Mouse (Mus musculus) hindbrain, embryonic 12.5 days (tissue): ENCODE data around the gene Milr1. TPM values are rescaled to one million over a fixed set of nuclear protein-coding genes. Genes with fewer than 3 reads are reported as not detected.
"Not testable (repeated sequence)": the region's sequence is repeated elsewhere in the genome, so short reads cannot be mapped to it uniquely, and the experiment has no call there.

Experiments
- ATAC-seq: fragments of 200-750 bp; cut with Nextera tagmentation; 2 replicates; pipeline ENCODE4 v1.8.0; 2017; ENCODE audit warnings: moderate TSS enrichment; ENCODE audit not compliant: low FRiP score
- H3K27ac ChIP-seq: fragments of 300-500 bp; sonication (generic); 2 replicates; pipeline ENCODE4 v1.5.1; 2016; ENCODE audit warnings: mild to moderate bottlenecking
- H3K27me3 ChIP-seq: fragments of 300-500 bp; sonication (generic); 2 replicates; pipeline ENCODE4 v1.6.1; 2016; ENCODE audit warnings: mild to moderate bottlenecking
- H3K36me3 ChIP-seq: fragments of 300-500 bp; sonication (generic); 2 replicates; pipeline ENCODE4 v1.6.1; 2016; ENCODE audit warnings: mild to moderate bottlenecking
- H3K4me1 ChIP-seq: fragments of 300-500 bp; sonication (generic); 2 replicates; pipeline ENCODE4 v1.6.1; 2016
- H3K4me2 ChIP-seq: fragments of 300-500 bp; sonication (generic); replicated peaks from 2 replicates; pipeline ENCODE4 v1.6.1; 2016; ENCODE audit warnings: mild to moderate bottlenecking
- H3K4me3 ChIP-seq: fragments of 300-500 bp; sonication (generic); 2 replicates; pipeline ENCODE4 v1.5.1; 2016; ENCODE audit warnings: mild to moderate bottlenecking
- H3K9ac ChIP-seq: fragments of 300-500 bp; sonication (generic); 2 replicates; pipeline ENCODE4 v1.6.1; 2016; ENCODE audit warnings: mild to moderate bottlenecking, moderate library complexity
- H3K9me3 ChIP-seq: fragments of 300-500 bp; sonication (generic); replicated peaks from 2 replicates; pipeline ENCODE4 v1.6.1; 2016; ENCODE audit warnings: mild to moderate bottlenecking
- WGBS: fragments of 180-500 bp; shearing (Covaris S2); methylation state at CpG from one replicate; pipeline ENCODE4 v1.1.7; 2016; 5-methylcytosine and 5-hydroxymethylcytosine counted together
- polyA plus RNA-seq: library from polyadenylated mRNA; unstranded; fragments of >200 nt; fragmentation: Nextera tagmentation; extraction: Ambion mirVana; gene quantifications from 2 replicates; pipeline ENCODE4 v1.2.1, GENCODE M21; 2016

Milr1 gene
- polyA plus RNA-seq, 1 experiment from 2014 or later, result 1.0 TPM

DNA sequence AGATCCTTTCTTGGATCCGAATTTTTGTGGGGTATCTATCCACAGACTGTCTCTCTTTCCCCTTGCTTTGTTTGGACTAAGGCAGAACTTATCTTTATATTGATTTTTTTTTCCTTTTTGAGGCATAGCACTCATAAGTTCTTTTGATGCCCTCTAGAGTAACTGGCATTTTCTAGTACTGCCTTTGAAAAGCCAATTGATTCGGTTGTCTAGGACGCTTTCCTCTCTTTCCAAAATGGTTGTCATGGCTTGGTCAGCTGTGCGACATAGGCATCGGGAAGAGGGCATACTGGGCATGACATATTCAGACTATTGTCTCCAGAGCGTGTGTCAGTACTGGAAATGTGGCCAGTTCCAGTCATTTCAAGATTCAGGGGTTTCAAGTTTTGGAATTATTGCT, 38.6 kb downstream of the Milr1 start:
- H3K9me3 ChIP-seq, result no peaks in the 10 kb centered on the region
- H3K27ac ChIP-seq, result peak overlapping the region; percentile 98
- no peak for ATAC-seq
- H3K36me3 ChIP-seq, result peaks cover 34% of the 10 kb centered on the region
- H3K4me1 ChIP-seq, result peaks cover 18% of the 10 kb centered on the region
- H3K4me3 ChIP-seq, result peak overlapping the region; percentile 95
- H3K9ac ChIP-seq, result peak overlapping the region; percentile 99
- H3K27me3 ChIP-seq, result no peaks in the 10 kb centered on the region
- peak overlapping the region; percentile 77 for H3K4me2 ChIP-seq
- WGBS, result 2% methylated on average over 6 of the region's 6 CpGs

DNA sequence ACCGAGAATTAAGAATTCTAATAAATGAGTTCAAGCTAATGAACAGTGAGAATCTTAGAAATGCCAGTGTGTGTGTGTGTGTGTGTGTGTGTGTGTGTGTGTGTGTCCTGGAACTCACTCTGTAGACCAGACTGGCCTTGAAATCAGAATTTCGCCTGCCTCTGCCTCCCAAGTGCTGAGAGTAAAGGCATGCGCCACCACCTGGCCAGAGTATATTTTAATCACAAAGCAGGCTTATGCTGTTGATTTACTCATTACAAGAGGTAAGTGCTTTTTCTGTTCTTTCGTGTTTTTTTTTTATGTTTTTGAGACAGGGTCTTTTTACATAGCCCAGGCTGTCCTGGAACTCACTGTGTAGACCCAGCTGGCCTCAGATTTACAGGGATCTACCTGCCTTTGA, 42.8 kb downstream of the Milr1 start:
- no peak overlapping the region for H3K4me2 ChIP-seq
- peaks cover 6% of the 10 kb centered on the region for H3K4me1 ChIP-seq
- H3K27ac ChIP-seq, result no peak overlapping the region
- no peak overlapping the region for H3K4me3 ChIP-seq
- H3K9me3 ChIP-seq, result peaks cover 6% of the 10 kb centered on the region; the same call in 1 of the 2 replicates
- WGBS, result 79% methylated on average over 4 of the region's 4 CpGs
- H3K9ac ChIP-seq, result no peak overlapping the region
- no peaks in the 10 kb centered on the region for H3K27me3 ChIP-seq
- ATAC-seq, result no peak
- peaks cover 47% of the 10 kb centered on the region for H3K36me3 ChIP-seq

DNA sequence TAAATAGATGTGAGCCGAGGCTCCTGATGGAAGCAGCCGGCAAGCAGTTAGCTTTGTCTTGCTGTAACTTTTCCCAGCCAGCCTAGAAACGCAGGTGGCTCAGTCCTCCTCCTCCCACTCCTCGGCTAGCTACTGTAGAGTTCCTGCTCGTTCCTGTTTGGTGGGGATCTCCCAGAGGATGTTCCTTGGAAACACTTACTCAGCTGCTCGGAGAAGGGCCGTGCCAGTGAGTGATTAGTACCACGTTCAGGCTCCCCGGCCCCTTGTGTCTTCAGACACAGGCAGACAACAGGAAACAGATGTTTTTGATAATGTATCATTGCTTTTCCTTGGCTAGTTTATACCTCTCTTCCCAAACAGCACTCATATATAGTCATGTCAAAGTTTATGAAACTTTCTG, 44.7 kb downstream of the Milr1 start:
- H3K9me3 ChIP-seq, result peaks cover 6% of the 10 kb centered on the region; the same call in 1 of the 2 replicates
- H3K36me3 ChIP-seq, result peaks cover 63% of the 10 kb centered on the region
- 68% methylated on average over 9 of the region's 9 CpGs for WGBS

GRCm38 (mm10) chr11:106802069-106802627, 51.1 kb downstream of the Milr1 start:
- 81% methylated on average over 10 of the region's 10 CpGs for WGBS
- Histone ChIP-seq H3K4me2 (no peak overlapping the region), H3K27ac (no peak overlapping the region), H3K9me3 (peaks cover 6% of the 10 kb centered on the region; the same call in 1 of the 2 replicates), H3K4me1 (no peaks in the 10 kb centered on the region), H3K9ac (no peak overlapping the region), H3K4me3 (no peak overlapping the region), H3K27me3 (no peaks in the 10 kb centered on the region), H3K36me3 (peaks cover 76% of the 10 kb centered on the region)
- ATAC-seq, result no peak

More for the DNA sequence above, 44.7 kb downstream of the Milr1 start:
- H3K27ac ChIP-seq, result no peak overlapping the region
- ATAC-seq, result no peak
- no peaks in the 10 kb centered on the region for H3K4me1 ChIP-seq
- no peak overlapping the region for H3K4me3 ChIP-seq
- no peak overlapping the region for H3K4me2 ChIP-seq
- H3K9ac ChIP-seq, result no peak overlapping the region
- H3K27me3 ChIP-seq, result no peaks in the 10 kb centered on the region

- H3K4me3 ChIP-seq, H3K9ac ChIP-seq, ATAC-seq, H3K4me1 ChIP-seq, H3K27ac ChIP-seq, H3K4me2 ChIP-seq, H3K9me3 ChIP-seq, H3K27me3 ChIP-seq: not testable (repeated sequence)
- H3K36me3 ChIP-seq, result peaks cover 61% of the 10 kb centered on the region
- 70% methylated on average over 1 of the region's 1 CpGs for WGBS
These were observed 56.4 kb downstream of the Milr1 start for GRCm38 (mm10) chr11:106807442-106807841.

- H3K27me3 ChIP-seq, result no peaks in the 10 kb centered on the region
- WGBS, result 96% methylated on average over 7 of the region's 7 CpGs
- no peaks in the 10 kb centered on the region for H3K9me3 ChIP-seq
- no peaks in the 10 kb centered on the region for H3K4me1 ChIP-seq
- H3K9ac ChIP-seq, result no peak overlapping the region
- H3K4me2 ChIP-seq, result no peak overlapping the region
- no peak overlapping the region for H3K4me3 ChIP-seq
- no peak overlapping the region for H3K27ac ChIP-seq
- ATAC-seq, result no peak
- H3K36me3 ChIP-seq, result peaks cover 81% of the 10 kb centered on the region
These were observed 61.5 kb downstream of the Milr1 start for GRCm38 (mm10) chr11:106812410-106813136.

DNA sequence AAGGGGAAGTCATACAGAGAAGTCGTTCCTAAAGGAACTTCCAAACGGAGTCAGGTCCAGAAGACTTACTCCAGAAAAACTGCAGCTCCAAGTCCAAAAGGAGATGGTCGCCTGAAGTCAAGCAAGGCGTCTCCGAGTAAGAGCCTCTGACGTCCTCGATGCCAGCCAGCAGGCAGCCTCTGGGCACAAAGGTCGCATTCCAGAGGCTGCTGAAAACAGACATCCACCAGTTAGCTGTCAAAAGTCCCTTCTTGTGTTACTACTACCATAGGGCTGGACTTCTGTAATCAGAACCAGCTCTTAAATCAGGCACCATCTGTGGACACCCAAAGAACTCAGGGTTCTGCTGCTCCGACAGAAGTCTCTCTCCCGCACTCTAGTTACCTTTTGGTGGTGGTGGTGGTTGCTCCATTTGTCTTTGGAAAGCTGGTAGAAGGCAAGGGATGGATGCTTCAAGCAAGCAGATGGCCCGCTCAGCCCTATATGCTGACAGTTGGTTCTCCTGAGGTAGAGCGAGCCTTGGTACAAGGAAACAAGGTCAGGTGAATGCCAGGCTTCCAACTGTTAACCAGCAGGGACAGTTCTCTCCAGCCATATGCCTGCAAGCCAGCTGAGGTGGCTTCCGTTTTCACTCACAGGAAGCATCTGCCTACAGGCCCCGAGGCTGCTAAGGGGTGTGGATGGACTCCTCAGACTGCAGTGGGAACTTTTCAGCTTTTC, 63.7 kb downstream of the Milr1 start:
- H3K4me2 ChIP-seq, result no peak overlapping the region
- H3K4me3 ChIP-seq, result no peak overlapping the region
- 0 out of 2 replicates have a peak, but pooled peaks cover 4% of the 10 kb centered on the region for H3K4me1 ChIP-seq
- no peak overlapping the region for H3K9ac ChIP-seq
- H3K36me3 ChIP-seq, result peaks cover 89% of the 10 kb centered on the region
- ATAC-seq, result no peak
- 70% methylated on average over 14 of the region's 14 CpGs for WGBS
- H3K9me3 ChIP-seq, result no peaks in the 10 kb centered on the region
- H3K27me3 ChIP-seq, result no peaks in the 10 kb centered on the region
- no peak overlapping the region for H3K27ac ChIP-seq

GRCm38 (mm10) chr11:106815331-106815730, 64.3 kb downstream of the Milr1 start:
- Histone ChIP-seq H3K9ac (no peak overlapping the region), H3K4me2 (no peak overlapping the region), H3K4me3 (no peak overlapping the region), H3K36me3 (peaks cover 86% of the 10 kb centered on the region), H3K27ac (no peak overlapping the region), H3K9me3 (no peaks in the 10 kb centered on the region), H3K4me1 (0 out of 2 replicates have a peak, but pooled peaks cover 4% of the 10 kb centered on the region), H3K27me3 (no peaks in the 10 kb centered on the region)
- 99% methylated on average over 2 of the region's 2 CpGs for WGBS
- ATAC-seq, result no peak

GRCm38 (mm10) chr11:106815761-106816160, 64.7 kb downstream of the Milr1 start:
- Histone ChIP-seq H3K36me3 (peaks cover 87% of the 10 kb centered on the region), H3K4me3 (no peak overlapping the region), H3K27me3 (no peaks in the 10 kb centered on the region), H3K4me1 (0 out of 2 replicates have a peak, but pooled peaks cover 4% of the 10 kb centered on the region), H3K4me2 (no peak overlapping the region), H3K9ac (no peak overlapping the region), H3K9me3 (no peaks in the 10 kb centered on the region), H3K27ac (no peak overlapping the region)
- no peak for ATAC-seq
- WGBS, result 91% methylated on average over 2 of the region's 2 CpGs

DNA sequence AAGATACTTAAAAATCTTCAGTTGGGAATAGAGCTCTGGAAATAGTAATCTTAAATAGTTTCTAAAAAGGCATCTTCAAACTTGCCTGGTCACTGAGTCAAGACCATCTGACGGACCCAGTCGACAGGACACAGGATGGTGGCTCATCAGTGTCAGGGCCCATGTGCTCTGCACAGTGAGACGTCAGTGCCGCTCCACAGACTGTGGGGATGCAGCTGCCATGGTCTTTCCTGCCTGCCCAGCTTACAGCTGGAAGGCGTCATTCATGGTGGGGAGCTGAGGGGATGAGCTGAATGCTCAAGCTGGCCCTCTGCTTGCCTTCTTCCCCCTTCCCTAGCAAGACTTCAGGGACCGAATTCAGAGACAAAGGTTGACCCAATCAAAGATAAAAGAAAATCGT, 65.3 kb downstream of the Milr1 start:
- Histone ChIP-seq H3K36me3 (peaks cover 86% of the 10 kb centered on the region), H3K27ac (no peak overlapping the region), H3K9ac (no peak overlapping the region), H3K4me1 (0 out of 2 replicates have a peak, but pooled peaks cover 4% of the 10 kb centered on the region), H3K9me3 (no peaks in the 10 kb centered on the region), H3K4me3 (no peak overlapping the region), H3K27me3 (no peaks in the 10 kb centered on the region), H3K4me2 (no peak overlapping the region)
- no peak for ATAC-seq
- 85% methylated on average over 7 of the region's 7 CpGs for WGBS

GRCm38 (mm10) chr11:106817156-106817555, 66.1 kb downstream of the Milr1 start:
- WGBS, result 84% methylated on average over 3 of the region's 3 CpGs
- Histone ChIP-seq H3K4me1 (0 out of 2 replicates have a peak, but pooled peaks cover 4% of the 10 kb centered on the region), H3K4me2 (no peak overlapping the region), H3K27me3 (no peaks in the 10 kb centered on the region), H3K27ac (no peak overlapping the region), H3K9ac (no peak overlapping the region), H3K36me3 (peaks cover 82% of the 10 kb centered on the region), H3K9me3 (no peaks in the 10 kb centered on the region), H3K4me3 (no peak overlapping the region)
- no peak for ATAC-seq

DNA sequence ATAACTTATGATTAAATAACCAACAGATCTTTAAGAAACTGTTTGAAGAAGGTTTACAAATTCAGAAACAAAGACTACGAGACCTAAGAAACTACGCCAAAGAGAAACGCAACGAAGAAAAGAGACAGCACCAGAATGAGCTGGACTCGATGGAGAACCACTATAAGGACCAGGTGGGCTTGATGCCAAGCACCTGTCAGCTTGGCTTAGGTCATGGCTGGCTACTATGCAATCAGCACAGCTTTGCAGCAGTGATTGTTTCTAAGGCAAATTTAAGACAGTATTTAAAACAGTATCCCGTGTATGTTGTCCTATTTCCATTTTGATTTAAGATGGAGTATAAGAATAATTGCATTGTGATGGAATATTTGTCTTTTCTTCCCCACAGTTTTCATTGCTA, 66.8 kb downstream of the Milr1 start:
- no peak for ATAC-seq
- Histone ChIP-seq H3K27ac (no peak overlapping the region), H3K4me3 (no peak overlapping the region), H3K4me2 (no peak overlapping the region), H3K4me1 (0 out of 2 replicates have a peak, but pooled peaks cover 4% of the 10 kb centered on the region), H3K9ac (no peak overlapping the region), H3K36me3 (peaks cover 84% of the 10 kb centered on the region), H3K27me3 (no peaks in the 10 kb centered on the region), H3K9me3 (no peaks in the 10 kb centered on the region)
- 90% methylated on average over 6 of the region's 6 CpGs for WGBS
